Mouse (Mus musculus) layer of hippocampus, adult 2 months (tissue): ENCODE measurements around the gene Cygb. TPM values are rescaled to one million over a fixed set of nuclear protein-coding genes. Genes with fewer than 3 reads are reported as not detected.
"Not testable (repeated sequence)": the region's sequence is repeated elsewhere in the genome, so short reads cannot be mapped to it uniquely, and the experiment has no call there.

Source experiments
- DNase-seq, 2 experiments: peaks; one replicate each; pipeline ENCODE4 v3.0.0; 2022; ENCODE audit warnings: low spot score in 2 of 2
- H3K27ac ChIP-seq: fragments of 200-600 bp; 2 replicates; pipeline ENCODE4 v1.8.1; 2022
- H3K4me3 ChIP-seq: fragments of 200-600 bp; 2 replicates; pipeline ENCODE4 v1.8.1; 2022; ENCODE audit warnings: mild to moderate bottlenecking
- CTCF ChIP-seq: fragments of 200-600 bp; conservative IDR thresholded peaks from 2 replicates; pipeline ENCODE4 v1.8.1; 2022; ENCODE audit warnings: antibody characterized with exemption, mild to moderate bottlenecking, moderate library complexity
- total RNA-seq, 2 experiments: library from RNA; stranded (reverse); gene quantifications; 2 replicates each; pipeline ENCODE4 v1.2.3; 2021

The Cygb gene
- total RNA-seq, 2 experiments from 2014 or later = 71.9 to 73.5 TPM

DNA sequence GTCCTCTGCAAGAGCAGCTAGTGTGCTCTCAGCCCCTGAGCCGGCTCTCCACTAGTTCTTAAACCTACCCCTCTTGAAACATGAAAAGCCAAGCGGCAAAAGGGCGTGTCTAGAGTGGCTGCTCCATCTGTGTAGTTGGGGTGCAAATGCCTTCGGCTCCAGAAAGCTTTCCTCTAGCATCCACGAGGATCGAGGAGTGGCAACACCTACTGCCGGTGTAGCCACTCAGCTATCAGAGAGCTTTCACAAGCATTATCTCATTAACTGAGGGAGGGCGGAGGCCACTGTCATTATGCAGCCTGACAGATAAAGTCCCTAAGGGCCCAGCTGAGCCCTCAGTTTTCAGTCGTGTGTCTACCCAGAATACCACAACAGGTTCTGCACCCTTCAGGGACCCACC lies 34.0 kb downstream of the Cygb start:
- no peak for DNase-seq
- TF ChIP-seq CTCF = no peak
- H3K27ac ChIP-seq = no peak overlapping the region
- no peak overlapping the region for H3K4me3 ChIP-seq

DNA sequence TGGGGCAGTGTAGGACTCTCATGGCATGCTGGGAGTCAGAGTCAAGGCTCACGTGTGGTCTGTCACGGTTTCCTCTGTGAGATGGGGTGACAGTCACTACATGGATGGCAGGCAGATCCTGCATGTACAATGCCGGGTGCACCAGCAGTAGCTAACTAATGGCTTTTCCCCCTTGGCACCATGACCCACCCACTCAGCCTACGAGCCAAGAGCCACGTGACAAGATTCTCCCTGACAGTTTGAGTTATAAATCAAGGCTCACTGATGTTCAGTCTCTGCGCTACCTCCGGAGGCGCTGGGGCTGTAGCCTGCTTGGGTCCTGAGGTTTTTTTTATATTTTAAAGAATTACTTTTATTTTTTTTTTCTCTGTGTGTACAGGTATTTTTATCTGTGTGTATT lies 34.6 kb downstream of the Cygb start:
- TF ChIP-seq CTCF = no peak

DNA sequence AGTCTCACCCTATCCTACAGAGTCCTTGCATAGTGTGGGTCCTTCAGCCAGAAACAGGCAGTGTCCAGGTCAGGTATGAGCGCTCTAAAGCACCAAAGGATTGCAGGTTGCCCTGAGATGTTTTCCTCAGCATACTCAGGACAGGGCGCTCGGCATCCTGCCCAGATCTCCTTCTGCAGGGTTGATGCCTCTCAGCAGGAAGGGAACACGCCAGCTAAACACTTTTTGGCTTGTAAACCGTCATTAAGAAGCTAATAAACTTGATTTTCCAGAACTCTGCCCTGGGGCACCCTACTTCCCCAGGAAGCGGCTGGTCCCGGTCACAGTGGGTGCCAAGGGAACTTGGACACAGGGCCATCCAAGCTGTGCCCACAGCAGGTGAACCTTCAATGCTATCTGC lies 35.0 kb downstream of the Cygb start:
- H3K27ac ChIP-seq = no peak overlapping the region
- TF ChIP-seq CTCF = no peak
- no peak for DNase-seq
- no peak overlapping the region for H3K4me3 ChIP-seq

More for the DNA sequence above, 34.6 kb downstream of the Cygb start:
- no peak overlapping the region for H3K27ac ChIP-seq
- no peak for DNase-seq
- no peak overlapping the region for H3K4me3 ChIP-seq

DNA sequence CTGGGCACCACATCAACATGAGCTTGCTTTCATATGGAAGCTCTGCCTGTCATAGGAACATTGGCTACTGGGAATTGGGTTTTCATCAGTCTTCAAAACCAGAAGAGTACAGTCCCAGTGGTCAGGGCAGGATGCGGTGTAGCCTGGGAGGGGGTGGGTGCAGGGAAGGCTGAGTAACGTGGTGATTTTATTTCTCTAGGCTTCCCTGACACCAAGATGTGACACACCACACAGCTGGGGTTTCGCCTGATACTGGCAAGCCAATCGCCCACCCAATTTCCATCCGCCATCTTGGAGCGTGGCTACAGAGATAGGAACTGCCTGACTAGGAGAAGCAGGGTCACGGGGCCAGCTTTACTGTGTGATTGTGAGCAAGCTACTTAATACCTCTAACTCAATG lies 35.4 kb downstream of the Cygb start:
- DNase-seq = no peak
- H3K4me3 ChIP-seq = no peak overlapping the region
- TF ChIP-seq CTCF = no peak
- H3K27ac ChIP-seq = no peak overlapping the region

DNA sequence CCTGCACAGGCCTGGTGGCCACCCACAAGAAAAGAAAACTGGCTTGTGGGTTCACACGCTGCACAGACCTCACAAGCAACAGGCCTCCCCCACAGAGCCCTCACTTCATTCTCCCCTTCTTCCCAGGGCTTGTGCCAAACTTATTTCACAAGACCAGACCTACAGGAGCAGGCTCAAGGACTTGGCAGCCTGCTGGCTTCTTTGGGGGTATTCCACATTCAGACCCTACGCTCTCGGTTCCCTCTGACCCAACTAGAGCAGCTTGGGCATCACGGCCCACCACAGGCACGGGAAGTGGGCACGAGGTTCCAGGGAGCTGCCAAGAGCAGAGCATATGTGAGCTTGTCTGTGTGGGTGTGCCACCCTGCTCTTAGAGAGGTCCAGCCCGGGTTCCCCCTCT lies 36.5 kb downstream of the Cygb start:
- no peak overlapping the region for H3K4me3 ChIP-seq
- DNase-seq = no peak
- TF ChIP-seq CTCF = no peak
- H3K27ac ChIP-seq = no peak overlapping the region

DNA sequence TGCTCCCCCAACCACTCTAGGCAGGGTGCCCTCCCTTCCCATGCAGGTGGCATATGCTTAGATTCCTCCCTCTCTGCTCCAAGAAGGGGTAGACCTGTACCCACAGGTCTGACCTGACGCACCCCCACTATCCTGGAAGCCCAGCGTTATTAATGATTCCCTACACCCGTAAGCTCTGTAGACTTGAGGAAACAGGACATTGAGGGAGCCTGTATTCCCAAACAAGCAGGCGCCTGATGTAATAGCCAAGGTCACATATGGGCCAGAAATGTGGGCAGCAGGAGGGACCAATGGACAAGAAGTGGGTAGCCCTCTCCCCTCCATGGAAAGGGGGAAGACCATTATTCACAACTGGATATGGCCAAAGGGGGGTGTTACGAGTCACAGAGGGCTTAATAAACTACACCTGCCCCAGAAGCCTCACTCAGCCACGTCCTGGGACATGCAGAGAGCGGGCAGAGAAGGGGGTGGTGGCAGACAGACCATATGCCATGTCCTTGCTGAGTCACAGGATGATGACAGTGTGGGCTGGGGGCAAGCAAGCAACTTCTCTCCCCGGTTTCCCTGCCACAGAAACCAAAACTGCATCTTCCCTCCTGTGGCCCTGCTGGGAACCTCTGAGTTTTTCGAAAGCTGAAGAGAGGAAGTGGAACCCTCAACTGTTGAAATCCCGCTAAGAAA lies 37.5 kb downstream of the Cygb start:
- TF ChIP-seq CTCF = no peak
- DNase-seq = no peak
- Histone ChIP-seq H3K4me3 (no peak overlapping the region), H3K27ac (peak overlapping the region; percentile 60; the same call in 1 of the 2 replicates)

DNA sequence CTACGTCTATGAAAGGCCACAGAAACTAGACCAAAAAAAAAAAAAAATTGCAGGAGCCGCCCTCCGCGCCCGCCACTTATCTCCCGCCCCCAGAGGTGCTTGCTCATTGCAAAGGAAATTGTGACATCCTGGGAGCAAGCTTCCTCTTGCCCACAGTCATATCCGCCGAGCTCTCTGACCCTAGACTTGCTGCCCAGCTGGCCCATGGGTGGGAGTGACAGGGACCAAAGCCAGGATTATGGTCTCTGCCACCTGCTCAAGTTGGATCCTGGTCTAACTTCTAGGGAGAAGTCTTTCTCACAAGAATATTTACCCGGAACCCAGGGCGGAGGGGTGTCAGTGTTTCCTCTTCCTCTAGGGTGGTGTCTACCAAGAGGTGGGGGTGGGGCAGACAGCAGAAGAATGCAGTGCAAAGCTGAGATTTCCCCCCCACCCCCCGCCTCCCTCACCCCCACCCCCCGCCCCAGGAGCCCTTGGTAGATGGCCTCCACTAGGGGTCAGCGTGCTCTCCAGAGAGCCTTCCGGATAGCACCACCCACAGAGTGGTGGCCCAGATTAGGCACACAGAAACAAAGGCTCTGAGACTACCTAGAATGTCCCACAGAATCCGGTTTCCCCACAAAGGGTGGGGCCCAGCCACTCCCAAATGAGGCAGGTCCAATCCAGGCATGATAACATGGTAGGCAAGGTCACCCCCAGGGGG lies 38.2 kb downstream of the Cygb start:
- no peak for DNase-seq
- peak; percentile 56 for TF ChIP-seq CTCF
- H3K4me3 ChIP-seq = no peak overlapping the region
- H3K27ac ChIP-seq = peak overlapping the region; percentile 60; the same call in 1 of the 2 replicates

DNA sequence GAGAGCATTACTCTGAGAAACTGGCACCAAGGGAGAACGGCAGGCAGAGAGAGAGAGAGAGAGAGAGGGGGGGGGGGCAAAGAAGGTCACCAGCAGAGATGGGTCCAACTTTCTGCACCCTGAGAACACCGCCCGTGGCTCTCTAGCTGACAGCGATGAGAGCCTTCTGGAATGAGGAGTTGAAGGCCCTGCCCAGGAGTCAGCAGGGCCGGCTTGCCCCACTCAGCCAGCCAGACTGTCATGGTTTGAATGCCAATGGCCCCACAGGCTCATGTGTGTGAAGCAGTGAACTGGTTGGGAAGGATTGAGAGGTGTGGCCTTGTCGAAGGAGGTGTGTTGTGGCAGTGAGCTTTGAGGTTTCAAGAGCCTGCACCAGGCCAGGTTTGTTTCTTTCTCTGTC lies 40.9 kb downstream of the Cygb start:
- H3K27ac ChIP-seq = no peak overlapping the region
- no peak overlapping the region for H3K4me3 ChIP-seq
- DNase-seq = no peak
- TF ChIP-seq CTCF = no peak

DNA sequence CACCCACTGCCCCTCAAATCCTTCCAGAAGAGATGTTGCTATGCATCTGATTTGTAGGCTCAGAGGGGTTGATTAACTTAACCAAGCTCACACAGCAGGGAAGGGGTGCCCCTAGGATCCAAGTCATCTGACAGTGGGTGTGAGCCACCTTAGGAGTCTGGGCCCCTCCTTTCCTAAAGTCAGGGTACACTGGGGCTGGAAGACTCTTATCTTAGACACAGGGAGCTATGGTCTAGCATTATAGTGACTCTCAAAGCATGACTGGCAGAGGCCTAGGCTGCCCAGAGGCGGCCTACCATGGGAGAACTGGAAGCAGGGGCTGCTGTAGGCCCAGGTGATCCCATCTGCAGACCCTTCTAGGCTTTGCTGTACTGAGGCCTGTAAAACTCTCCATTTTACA lies 41.6 kb downstream of the Cygb start:
- TF ChIP-seq CTCF = no peak
- H3K27ac ChIP-seq = no peak overlapping the region

DNA sequence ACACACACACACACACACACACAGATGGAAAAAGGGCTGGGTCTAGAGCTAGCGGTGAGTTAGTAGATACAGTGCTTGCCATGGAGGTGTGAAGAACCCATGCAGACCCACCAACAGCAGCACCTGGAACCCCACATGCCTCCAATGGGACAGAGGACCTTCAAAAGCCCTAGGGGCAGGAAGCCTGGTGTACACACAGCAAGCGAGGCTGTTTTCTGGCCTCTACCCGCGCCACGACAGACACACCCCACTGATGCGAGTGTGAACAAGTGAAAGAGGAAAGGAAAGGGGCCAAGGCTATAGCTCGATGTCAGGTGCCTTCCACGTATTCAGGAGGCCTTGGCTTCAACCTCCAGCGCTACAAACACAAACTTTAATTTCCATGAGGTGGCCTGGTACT lies 42.2 kb downstream of the Cygb start:
- H3K27ac ChIP-seq = no peak overlapping the region
- TF ChIP-seq CTCF = no peak
- DNase-seq = no peak
- H3K4me3 ChIP-seq = no peak overlapping the region

More for the DNA sequence above, 41.6 kb downstream of the Cygb start:
- no peak for DNase-seq
- no peak overlapping the region for H3K4me3 ChIP-seq

DNA sequence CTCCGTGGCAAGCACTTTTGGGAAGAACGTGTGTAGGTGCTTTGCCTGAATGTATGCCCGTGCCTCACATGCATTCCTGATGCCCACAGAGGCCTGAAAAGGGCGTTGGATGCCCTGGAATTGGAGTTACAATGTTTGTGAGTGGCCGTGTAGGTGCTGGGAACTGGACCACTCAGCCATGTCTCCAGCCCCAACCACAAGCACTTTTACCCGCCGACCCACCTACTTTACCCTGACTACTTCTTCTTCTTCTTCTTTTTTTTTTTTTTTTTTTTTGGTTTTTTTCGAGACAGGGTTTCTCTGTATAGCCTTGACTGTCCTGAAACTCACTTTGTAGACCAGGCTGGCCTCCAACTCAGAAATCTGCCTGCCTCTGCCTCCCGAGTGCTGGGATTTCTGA lies 42.9 kb downstream of the Cygb start:
- DNase-seq, H3K27ac ChIP-seq, H3K4me3 ChIP-seq: not testable (repeated sequence)

DNA sequence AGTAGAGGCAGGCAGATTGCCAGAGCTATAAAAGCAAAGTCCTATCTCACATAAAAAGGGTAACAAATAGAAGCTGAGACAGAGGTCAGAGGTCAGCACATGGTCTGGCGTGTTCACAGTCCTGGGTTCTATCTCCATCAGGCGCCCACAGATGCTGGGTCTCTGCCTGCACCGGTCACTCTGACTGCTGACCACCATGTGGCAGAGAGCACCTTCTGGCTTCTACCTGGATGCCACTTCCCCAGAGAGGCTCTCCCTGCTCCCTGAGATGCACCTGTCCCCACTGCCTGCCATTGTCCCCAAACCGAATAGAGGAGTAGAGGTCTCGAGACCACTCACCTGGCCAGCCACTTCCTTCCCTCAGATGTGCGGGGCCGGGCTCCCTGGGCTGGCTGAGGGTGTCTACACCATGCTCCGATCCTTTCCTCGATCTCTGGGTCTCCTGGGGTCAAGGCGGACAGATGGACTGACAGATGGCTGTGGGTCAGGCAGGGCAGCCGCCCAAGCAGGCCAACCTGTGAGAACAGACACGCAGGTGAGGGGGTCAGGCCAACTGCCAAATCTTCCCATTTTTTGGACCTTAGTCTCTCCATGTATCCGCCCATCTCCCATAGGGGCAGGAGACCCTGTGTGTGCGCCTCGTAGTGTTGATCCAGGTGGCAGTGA lies 44.0 kb downstream of the Cygb start:
- no peak for TF ChIP-seq CTCF
- no peak overlapping the region for H3K4me3 ChIP-seq
- DNase-seq = no peak

DNA sequence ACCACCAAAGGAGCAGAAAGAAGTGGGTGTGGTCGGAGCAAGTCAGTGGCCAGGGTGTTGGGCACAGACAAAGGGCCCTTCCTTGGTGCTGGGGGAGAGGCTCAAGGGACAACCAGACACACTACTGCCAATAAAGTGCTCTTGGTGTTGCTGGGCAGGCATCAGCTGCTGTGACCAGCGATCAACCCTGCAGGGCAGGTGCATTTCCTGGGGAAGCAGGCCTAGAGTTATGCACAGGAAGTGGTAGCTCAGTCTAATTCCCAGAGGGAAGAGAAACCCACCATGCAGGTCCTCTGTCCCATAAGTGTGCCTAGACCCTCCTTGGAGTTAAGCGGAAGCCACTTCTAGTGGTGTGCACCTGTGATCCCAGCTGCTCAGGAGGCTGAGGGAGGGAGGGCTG lies 46.4 kb downstream of the Cygb start:
- Histone ChIP-seq H3K27ac (no peak overlapping the region), H3K4me3 (no peak overlapping the region)
- no peak for TF ChIP-seq CTCF
- DNase-seq = no peak

More for the DNA sequence above, 44.0 kb downstream of the Cygb start:
- no peak overlapping the region for H3K27ac ChIP-seq
